Mouse (Mus musculus) layer of hippocampus, postnatal 14 days (tissue): ENCODE data around the gene Lad1. TPM values are rescaled to one million over a fixed set of nuclear protein-coding genes. Genes with fewer than 3 reads are reported as not detected.
A peak's percentile ranks its signal among the peaks of the same experiment; 100 is the strongest.

Experiments
- DNase-seq, 2 experiments: peaks; one replicate each; pipeline ENCODE4 v3.0.0; 2021 to 2022; ENCODE audit warnings: low spot score in 2 of 2, mixed read lengths in 1 of 2
- total RNA-seq, 2 experiments: library from RNA; stranded (reverse); gene quantifications; 2 replicates each; pipeline ENCODE4 v1.2.3; 2021

Lad1 gene
- total RNA-seq, 2 experiments from 2014 or later = 0.53 to 1.3 TPM

DNA sequence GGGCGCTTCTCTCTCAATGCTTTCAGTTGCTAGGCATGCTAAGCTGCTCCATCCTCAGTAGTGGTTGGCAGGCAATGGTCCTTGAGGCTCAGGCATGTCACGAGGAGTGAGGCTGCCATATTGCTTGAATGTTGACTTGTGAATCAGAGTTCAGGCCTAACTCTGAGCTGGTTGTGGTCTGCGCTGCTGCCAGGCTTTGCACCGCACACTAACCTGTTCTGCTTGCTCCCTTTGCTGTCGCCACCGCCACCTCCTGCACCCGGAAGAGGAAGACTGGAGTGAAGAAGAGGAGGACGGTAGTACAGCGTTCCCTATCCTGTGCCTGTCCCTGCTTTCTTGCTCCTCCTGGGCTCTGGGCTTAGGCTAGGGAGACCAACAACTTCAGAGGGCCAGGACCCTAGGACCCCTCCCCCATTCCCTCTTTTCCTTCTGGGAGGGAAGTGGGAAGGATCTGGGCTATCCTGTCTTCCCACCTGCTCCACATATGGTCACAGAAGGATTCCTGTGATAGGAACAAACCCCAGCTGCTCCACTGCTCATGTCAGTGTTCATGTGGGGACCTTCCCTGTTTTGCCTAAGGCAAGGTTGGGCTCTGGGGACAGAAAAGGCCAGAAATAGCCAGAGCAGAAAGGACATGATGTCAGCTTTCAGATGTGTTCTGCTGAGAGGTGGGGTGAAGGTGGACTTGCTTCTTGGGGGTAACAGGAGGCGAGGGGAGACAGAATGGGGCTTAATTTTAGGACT is 25.3 kb downstream of the Lad1 start:
- DNase-seq = no peak

DNA sequence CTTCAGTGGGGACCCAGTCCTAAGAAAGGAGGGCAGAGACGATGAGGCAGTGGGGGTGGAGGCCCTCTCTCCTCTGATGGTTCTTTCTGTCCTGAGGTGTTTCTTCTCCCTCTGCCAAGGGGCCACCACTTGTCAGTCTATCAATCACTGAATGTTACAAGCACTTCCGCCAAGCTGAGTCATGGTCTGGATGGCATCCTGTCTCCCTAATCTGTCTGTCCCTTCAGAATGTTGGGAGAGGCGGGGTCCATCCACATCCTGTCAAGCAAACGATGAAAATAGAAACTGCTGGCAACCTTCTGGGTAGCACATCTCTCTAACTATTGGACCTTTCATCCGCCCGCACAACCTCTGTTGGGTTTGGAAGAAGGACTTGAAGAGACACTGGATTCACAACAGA is 26.1 kb downstream of the Lad1 start:
- DNase-seq = no peak

DNA sequence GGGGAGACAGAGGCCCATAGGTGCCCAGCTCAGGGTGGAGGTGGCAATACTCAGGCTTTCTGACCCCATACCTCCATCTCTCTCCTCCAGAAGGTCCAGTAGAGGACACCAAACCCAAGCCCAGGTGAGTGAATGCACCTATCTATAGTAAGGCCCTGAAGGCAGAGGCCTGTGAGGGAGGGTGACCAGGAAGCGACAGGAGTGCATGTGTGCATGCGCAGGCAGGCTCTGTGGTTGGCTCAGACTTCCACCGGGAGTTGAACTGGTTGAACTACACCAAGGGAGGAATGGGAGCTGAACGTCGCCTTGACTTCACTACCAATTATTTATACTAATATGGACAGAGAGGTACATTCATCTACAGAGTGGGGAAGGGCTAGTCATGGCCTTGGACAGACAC is 28.2 kb downstream of the Lad1 start:
- no peak for DNase-seq

DNA sequence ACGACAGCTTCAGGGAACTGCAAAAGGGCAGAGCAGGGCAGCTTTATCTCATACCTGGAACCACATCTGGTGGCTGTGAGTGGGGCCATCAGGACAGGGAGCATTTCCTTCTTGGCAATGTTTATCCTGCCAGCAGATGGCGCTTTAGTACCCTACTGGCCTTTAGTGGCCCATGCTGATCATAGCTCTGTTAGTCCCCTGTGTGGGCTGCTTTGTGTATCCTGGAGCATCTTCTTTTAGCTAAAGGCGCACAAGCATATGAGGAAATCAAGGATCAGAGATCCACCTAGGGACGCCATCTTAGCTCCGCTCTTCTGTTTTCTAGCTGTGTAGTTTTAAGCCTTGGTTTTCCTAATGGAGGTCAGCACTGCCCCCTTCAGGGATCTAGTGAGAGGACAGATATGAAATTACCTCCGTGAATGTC is 28.8 kb downstream of the Lad1 start:
- DNase-seq = peak in 1 of 2 experiments; percentile 21

DNA sequence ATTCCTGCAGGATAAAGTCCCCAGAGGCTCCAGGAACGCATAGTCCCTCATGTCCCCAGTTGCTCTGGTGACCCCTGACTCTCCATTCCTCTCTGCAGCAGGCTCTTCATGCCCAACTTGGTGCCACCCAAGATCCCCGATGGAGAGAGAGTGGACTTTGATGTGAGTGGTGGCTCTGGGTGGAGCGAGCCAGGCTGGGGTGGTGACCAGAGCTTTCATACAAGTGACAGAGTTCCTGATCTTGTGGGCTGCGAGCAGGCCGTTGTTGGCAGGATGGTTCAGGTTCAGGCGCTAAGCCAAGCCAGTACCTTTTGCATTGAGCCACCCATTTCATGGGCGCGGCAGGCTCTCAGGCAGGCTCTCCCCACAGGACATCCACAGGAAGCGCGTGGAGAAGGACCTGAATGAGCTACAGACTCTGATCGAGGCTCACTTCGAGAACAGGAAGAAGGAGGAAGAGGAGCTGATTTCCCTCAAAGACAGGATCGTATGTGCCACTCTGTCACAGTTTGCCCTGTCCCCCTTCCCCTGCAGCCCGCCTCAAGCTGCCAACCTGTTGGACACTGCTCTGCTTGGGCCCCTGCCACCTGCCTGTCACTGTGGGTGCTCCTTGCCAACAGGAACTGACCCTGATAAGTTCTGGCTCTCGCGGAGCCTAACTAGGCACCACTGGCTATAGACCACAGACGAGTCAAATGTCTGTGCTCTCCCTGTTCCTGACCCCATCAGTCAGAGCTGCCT is 29.4 kb downstream of the Lad1 start:
- DNase-seq = no peak

DNA sequence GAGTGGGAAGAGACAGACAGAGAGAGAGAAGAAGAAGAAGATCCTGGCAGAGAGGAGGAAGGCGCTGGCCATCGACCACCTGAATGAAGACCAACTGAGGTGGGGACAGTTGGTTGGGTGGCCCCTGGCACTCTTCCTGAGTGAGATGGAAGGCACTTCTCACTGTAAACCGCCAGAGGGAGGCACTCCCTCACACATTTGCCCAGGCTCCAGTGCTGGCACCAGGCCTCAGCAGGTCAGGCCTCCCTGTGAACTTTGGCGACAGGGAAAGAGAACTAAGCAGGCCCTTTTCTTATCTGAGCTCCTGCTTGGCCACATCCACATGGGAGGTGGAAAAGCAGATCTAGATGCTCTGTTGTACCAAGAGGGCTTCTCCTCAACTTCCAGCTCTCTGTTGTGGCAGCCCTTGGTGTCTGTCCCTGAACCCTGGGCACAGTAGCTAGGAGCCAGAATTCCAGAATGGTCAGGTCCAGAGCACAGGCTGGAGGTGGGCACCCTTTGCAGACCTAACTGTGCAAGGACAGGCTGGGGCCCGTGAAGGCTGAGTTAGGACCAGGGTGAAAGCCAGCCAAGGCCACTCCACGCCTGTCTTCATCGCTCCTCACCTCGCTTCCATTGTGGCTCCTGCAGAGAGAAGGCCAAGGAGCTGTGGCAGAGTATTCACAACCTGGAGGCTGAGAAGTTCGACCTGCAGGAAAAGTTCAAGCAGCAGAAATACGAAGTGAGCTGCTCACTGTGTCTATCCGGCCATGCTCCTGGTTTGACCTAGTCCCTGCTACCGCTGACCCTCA is 32.5 kb downstream of the Lad1 start:
- peak in 1 of 2 experiments; percentile 53 for DNase-seq

DNA sequence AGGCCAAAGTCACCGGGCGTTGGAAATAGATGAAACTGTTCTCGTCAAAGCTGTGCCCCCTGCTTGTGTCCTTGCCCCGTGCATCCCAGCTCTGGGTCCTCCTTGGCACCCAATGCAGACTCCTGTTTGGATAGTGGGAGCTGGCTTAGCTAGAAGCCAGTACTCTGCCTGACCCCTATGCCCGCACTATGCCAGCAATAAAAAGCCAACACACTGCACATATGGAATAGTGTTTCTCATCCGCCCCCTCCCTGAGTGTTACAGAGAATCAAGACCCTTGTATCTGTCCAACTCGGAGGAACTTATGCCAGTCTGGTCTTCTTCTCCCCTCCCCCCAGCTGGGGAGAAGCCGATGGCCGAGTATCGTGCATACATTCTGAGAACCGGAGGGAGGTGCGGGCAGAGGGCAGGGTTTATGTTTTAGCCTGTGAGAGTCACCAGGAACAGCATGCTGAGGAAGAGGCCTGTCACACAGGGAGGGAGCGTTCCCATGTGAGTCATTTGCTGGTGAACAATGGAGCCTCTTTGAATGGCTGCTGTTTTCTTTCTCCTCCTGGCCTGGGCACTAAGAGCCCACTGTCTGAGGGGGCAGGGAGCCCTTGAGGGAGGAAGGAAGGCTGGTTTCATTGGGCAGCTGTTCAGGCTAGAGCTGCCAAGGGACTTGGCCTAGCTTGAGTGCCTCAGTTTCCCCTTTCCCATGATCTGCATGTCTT is 33.8 kb downstream of the Lad1 start:
- no peak for DNase-seq

DNA sequence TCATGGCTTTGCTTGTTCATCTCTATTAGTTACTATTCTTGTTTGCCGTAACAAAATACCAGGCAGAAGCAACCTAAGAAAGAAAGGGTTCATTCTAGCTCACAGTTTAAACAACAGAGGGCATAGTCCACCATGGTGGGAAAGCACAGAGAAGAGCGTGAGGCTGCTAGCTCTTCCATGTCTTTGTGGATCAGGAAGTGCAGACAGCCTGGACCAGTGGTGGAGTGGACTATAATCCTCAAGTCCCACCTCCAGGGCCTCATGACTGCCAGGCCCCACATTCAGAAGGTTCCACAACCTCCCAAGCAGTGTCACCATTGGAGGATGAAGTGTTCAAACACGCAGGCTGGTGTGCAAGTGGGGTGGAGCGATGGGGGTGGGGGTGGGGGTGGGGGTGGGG is 34.8 kb downstream of the Lad1 start:
- no peak for DNase-seq

DNA sequence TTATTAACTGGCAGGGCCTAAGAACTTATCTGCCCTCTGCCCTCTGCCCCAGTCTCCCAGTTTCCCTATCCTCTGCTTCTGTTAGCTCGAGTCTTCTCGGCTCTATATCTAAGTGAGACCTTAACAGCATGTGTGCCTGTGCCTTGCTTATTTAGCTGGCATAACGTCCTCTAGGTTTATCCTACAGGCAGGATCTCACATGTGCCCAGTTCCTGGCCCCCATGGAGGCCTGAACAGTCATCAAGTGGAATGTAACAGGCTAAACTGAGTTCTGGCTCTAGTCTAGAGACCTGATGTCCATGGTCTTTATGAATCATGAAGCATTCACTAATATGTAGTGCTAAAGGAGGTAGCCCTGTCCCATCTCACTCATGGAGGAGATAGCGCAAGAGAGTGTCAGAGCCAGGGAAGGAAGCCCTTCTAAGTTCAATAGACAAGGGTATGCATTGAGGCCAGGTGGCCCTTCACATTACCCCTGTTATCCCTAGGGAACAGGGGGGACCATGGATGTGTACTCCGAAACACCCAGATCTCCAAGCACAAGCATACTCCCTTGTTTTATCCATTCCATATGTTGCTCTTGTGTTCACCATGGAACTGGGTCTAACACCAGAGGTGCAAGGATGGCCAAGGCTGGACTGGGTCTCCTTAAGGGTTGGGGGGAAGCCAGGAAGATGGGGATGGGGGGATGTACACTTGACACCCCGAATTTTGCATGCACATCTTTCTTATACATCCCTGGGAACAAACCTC is 36.4 kb downstream of the Lad1 start:
- DNase-seq = no peak

DNA sequence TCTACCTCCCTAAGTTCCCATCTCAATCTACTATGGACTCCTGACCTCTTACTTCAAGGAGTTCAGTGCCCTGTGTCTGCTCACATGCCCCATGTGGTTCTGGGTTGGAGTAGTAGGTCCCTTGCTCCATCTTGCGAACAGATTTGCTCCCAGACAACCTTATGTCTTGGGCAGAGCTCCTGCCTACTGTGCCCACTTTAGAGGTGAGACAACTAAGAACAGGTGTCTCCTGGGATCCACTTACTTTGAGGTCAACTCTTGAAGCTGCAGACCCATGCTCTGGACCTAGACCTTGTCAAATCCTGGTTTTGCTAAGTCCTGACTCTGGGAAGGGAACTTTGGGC is 36.9 kb downstream of the Lad1 start:
- DNase-seq = no peak

DNA sequence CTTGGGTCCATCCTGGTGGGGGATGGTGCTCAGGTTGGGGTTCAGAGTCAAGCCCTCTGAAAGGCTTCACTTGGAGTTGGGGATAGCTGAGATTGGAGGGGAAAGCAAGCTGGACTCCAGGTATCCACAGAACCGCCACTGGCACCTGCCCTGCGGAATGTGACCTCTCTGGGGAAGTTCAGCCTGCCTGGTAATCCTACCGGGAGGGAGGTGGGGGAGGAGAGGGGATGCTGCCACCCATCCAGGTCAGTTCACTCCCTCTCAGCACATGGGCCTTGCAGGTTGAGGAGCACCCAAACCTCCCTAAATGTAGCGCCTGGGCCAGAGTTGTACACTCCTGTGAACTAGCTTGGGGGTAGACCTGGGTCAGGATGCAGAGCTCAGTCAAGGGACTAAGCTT is 37.7 kb downstream of the Lad1 start:
- no peak for DNase-seq

DNA sequence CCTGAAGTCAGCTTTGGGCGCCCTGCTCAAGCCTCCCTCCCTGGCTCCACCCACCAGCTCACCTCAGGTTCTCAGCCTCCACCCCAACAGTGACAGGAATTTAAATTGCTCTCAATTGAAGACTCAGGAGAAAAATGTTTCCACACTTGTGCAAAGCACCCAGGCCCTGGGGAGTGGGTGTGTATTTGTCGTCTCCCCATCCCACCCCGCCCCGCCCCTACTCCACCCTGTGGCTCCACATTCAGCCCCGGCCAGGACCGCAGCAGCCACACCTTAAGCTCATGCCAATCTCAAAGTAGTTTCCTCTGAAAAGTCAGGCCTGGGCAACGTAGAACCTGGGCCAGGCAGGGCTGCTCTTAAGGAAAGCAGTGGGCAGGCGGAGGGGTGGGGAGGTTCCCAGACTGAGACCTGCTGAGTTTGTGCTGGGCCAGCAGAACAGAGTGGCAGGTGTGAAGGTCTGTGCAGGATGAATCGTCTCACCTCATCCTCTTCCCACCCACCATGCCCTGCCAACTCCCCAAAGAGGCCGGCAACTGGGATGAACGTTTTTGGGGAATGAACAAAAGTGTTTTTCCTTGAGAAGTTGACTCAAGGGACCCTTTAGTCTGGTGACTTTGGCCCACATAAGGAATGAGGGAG is 38.9 kb downstream of the Lad1 start:
- DNase-seq = no peak

DNA sequence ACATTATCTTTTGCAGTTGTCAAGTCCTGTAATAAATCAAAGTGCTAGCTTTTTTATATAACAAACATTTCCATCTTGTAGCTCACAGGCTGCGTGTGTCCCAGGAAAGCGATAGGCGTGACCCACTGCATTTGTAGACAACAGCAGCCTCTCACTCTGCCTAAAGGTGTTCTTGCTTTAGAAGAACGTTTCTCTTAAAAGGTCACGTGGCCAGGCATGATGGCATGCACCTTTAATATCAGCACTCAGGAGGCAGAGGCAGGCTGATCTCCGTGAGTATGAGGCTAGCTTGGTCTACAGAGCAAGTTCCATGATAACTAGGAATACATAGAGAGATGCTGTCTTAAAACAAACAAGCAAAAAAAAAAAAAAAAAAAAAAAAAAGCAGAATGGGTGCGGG is 40.1 kb downstream of the Lad1 start:
- no peak for DNase-seq

DNA sequence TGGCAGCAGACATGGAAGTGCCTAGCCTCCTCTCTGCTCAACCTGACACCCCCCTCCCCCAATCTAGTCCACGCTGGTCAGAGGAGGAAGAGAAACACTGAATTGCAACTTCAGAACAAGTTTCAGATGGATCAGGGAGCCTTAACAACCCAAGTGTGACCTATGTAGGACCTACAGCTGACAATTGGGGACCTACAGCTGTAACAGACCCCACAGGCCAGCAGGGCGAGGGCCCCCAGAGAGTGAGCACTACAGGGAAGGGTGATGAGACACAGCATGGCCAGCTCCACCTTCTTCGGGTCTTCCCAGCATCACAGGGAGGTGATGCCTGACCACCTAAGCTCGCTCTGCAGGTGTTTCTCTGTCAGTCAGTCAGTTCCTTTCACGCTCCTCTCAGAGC is 42.7 kb downstream of the Lad1 start:
- DNase-seq = no peak

DNA sequence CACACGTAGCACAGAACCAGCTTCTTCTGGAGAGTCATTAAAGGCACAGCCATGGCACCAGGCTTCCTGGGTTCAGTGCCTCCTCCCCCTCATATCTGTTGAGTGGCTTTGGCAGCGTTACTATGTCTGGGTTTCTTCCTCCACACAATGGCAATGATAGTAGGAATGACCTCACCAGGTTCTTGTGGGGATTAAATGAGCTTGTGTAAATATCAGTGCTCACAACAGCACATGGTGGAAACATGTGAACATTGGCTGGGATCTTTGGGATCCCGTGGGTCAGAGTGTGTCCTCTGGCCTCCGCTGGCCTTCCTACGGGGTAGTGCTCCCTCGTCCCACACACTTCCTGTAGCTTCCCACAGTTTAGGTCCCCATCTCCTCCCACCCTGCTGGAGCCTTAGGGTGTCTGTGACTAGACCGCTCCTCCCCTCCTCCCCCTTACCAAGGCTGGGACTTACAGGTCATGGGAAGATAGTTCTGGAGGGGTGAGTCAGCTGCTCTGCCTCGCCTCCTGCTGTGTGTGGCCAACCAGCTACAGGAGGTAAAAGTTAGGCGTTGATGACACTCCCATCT is 43.7 kb downstream of the Lad1 start:
- no peak for DNase-seq

DNA sequence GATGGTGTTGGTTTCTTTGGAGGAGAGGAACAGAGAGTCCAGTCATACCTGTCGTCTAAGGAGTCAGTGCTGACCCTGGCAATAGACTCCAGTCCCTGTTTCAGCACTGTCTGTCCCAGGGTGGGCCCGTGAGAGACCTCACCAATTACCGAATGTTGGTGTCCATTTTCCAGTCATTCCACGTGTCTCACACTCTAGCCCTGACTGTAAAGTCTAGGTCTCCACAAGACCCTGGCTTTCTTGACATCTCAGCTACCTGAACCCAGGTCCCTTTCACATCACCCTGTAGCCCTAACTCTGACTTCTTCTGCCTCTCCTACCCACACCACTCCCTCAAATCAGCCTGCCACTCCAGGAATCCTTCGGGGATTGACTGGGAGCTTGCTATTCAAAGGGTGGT is 44.2 kb downstream of the Lad1 start:
- DNase-seq = no peak

DNA sequence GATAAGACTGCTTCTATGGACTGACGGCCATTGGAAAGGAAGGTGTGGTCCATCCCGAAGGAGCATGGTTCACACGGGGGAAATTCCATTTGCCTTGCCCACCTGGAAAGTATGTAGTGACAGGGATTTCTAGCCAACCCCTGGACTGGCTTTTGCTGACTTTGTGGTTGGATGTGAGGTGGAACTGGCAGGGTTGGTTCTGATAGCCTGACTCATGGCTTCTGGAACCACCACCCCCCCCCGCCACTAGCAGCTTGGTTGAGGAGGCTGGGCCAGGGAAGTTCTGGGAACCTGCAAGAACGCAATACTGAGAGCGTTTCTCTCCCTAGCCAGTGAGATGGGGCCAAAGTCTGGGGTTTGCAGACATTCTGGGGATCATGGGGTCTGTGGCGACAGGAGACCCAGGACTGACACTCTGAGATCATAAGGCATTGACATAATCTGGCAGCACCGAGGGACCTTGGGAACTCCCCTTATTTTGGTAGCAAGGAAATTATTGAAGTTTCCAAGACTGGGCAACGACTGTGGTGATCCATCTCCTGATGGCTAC is 45.5 kb downstream of the Lad1 start:
- no peak for DNase-seq

DNA sequence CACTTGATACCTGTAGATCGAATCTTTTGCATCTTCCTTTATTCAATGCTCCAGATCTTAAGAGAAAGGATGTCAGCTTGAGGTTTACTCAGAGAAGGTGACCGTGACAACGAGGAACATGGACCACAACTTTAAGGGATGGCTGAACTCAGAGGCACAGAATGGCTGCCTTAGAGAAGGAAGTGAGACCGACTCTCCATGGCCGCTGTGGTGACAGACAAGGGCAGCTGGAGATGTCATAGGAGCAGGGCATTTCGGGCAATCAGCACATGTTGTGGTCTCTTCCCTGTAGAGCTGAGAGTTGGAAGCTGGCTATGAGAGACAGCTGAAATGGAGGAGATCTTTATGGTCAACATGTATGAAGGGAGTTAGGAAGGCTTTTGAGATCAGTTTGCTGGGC is 46.4 kb downstream of the Lad1 start:
- no peak for DNase-seq

DNA sequence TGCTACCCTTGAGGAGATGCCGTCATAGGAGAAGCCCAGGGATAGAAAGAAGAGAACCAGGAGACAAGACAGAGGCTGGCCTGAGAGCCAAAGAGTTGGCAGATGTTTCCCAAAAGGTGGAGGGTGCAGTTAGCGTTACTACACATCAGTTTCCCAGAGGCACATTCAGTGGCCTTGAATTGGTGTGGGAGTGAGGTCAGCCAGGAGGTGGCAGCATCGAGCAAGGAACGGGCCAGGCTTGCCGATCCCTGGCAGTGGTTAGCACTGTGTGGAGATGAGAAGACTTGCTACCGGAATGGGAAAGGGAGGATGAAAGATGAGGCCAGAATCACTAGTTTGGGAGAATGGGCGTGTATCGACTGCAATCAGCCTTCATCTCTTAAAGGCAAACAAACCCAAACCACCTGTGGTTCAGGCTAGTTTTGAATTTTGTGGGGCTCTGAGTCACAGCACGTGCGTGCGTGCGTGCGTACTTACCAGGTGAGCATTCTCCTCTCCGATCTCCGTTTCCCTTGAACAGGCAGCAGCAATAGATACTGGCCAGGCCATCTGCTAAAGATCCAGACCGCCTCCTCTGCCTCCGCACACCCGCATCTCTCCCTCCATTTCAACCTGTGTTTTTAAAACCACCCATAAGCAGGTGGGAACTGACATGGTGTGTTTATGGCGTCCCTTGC is 47.3 kb downstream of the Lad1 start:
- DNase-seq = peak; percentile 76 to 88
